Mouse (Mus musculus) natural killer cell, adult 2 months (primary cell): ENCODE data around the gene Cacng4.

ENCODE experiments used
- DNase-seq, 2 experiments: peaks; one replicate each; pipeline ENCODE4 v3.0.0; 2022; ENCODE audit warnings: low spot score in 2 of 2

The Cacng4 gene

GRCm38 (mm10) chr11:107773312-107773711 lies 21.0 kb downstream of the Cacng4 start:
- DNase-seq = no peak

DNA sequence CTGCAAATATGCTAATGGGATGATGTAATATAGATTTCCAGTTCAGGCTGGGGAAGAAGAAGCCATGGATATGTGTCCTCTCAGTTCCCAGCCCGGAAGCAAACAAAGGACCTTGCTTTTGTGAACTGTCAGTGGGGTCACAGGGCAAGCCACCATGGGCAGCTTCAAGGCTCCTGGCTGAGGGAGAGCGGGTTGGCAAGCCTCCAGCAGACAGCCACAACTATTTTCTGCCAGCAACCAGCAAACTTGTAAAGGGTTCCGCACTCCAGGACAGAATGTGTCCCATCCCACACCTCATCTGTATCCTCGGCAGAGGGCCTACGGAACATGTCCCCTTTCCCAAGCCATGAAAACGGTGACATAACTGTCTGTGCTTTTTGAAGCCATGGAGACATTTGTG lies 22.4 kb downstream of the Cacng4 start:
- no peak for DNase-seq

DNA sequence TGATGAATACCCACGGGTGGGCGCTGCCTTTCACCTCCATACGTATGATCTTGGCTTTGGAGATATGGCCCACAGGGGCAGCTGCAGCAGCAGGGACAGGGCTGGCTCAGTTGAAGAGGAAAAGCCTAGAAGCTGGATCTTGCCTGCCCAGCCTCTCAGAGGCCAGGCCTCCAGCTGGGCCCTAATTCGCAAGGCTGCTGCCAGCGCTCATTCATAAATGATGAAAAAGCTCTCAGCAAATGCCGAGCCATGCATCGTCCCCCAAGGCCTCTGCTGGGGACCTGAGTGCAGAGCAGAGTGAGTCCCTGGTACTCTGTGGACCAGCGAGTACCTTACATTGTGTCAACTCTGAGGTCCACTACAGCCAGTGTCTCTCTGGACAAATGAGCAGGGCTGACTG lies 26.0 kb downstream of the Cacng4 start:
- no peak for DNase-seq

GRCm38 (mm10) chr11:107766932-107767331 lies 27.4 kb downstream of the Cacng4 start:
- DNase-seq = no peak

- DNase-seq = no peak
Observed at GRCm38 (mm10) chr11:107762688-107763460, 31.5 kb downstream of the Cacng4 start.

GRCm38 (mm10) chr11:107761790-107762500 lies 32.4 kb downstream of the Cacng4 start:
- DNase-seq = no peak

GRCm38 (mm10) chr11:107760001-107760400 lies 34.4 kb downstream of the Cacng4 start:
- DNase-seq = no peak

GRCm38 (mm10) chr11:107759516-107759915 lies 34.8 kb downstream of the Cacng4 start:
- no peak for DNase-seq

DNA sequence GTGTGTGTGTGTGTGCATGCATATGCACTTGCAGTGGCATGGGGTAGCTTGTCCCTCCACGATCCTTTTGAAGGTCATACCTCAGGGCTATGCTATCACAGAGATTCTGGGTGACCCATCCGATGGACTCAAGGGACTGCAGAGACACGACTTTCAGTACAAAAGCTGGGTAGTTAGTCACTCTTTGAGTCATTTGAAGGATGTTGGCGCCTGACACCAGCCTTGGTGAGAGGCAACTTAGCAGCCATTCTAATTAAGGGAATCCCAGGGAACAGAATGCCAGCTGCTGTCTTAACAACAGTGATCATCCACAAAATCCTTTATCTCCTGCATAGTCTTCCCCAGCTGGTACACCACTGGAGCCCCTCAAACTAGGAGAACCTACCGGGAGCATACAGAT lies 45.2 kb downstream of the Cacng4 start:
- DNase-seq = no peak

DNA sequence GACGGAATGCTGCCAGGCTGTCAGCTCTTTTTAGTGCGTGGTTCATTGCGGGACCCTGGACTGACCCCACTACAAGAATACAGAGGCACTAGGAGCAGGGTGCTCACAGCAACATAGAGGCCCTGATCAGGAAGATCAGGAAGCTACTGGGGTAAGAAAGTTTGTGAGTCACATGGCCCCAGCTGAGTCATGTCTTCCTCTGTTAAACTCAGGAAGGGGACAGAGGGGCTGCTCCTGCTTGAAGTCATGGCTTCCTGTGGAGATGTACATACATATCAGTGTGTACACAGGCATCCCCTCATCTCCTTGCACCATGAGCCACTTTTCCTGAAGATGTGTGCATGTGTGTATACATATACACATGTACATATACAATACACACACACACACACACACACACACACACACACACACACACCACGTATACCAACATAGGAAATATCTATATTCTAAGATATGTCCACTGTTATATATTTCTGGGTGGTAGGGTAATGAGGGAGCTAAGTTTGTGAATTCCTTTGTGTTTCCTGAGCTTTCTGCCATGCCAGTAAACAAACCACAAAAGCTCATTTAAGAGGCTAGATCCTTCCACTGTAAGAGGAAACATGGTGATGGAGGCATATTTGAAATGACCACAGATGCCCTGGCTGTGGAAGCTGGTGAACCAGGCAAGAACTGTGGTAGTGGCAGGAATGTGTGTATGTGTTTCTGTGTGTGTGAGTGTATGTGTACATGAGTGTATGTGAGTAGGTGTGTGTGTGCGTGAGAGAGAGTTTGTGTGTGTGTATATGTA lies 45.9 kb downstream of the Cacng4 start:
- DNase-seq = no peak

DNA sequence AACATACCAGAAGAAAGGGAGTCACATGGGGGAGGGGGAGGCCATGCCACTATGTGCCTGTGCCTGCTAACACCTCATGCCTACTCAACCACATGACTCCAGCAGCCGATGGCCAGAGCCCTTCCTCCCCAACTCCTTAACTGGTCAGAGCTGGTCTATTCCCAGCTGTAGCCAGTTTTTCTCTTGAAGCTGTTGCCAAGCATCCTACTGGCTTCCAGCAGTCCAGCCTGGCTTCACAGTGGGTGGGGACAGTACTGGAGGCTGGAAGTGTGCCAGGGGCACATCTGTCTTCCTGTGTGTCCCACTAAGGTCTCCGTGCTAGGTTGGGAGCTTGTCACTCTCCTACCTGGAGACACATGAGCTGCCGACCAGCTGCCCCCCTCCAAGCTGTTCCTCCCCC lies 51.3 kb downstream of the Cacng4 start:
- DNase-seq = no peak

DNA sequence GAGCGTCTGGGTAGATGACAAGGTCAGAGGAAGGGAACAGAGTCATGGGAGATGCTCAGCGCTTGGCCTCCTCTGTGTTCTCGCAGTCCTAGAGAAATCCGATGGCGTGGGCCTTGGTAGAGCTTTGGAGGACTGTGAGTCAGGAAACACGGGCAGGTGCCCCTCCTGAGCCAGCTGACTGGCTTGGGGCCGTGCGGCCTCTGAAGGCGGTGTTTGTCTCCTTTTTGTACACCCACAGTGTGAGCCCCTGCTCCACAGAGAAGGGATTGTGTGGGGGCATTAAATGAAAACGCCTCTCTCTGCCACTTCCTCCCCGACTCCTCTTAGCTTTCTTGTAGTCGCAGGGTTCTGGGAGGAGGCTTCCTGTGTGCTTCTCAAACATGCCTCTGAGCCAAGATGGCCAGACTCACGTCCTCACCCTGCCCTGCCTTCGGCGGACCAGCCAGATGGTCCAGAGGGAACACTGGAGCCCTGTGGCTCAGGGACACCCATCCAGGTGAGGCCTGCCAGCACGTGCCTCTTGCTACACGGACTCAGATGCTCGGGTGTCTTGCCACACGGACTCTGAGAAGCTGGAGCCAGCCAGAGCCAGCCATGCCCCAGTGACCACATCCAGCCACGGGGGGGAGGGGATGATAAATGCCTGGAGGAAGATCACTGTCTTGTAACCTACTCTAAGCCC lies 55.8 kb downstream of the Cacng4 start:
- no peak for DNase-seq

DNA sequence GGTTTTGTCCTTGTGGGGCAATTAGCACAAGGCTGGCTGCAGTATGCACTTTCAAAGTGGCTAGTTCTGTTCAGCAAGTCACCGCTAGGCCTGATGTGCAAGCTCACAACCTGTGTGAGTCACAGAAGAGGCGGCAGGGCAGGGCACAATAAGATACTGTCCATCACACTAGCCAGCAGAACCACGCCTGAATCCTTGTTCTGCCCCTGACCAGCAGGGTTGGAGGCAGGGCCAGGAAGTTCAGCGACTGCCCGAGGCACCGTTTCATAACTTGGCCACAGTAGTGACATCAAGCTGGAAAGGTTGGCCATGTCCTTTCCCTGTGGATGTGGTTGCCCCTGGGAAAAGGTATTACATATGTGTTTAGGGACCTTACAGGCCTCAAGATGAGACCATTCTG lies 56.5 kb downstream of the Cacng4 start:
- DNase-seq = no peak

- no peak for DNase-seq
Observed at GRCm38 (mm10) chr11:107734133-107734532, 60.2 kb downstream of the Cacng4 start.

DNA sequence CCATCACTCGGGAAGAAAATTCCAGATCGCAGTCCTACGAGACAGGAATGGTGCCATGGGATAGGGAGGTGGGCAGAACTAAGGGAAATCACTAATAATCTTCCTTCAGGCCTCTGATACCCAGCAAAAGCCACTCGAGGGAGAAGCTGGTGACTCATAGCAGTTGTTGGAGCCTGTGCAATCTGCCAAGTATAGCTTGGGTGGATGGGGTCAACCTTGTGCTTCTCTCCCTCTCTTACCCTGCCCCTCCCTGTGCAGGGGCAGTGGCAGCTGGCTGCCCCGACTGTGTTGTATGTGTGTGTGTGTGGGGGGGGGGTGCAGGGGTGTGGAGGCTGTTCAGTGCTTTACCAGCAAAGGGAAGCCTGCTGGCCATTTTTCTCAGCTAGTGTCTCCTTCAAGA lies 62.9 kb downstream of the Cacng4 start:
- no peak for DNase-seq

DNA sequence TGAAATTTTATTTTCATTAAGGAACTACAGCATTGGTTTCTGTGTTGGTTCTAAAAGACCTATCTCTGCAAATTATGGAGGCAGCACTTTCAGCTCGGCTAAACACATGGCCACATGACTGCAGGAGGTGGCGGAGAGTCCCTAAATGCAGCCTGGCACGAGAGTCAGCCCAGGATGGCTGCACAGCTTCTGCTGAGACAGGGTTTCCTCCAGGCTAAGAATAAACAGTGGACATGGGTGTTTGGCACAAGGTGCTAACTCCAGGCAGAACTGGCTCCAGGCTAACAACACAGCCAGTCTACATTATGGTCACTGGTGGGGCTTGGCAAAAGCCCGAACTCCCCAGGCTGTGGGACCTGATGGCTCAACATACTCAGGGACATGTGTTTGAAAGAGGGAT lies 63.4 kb downstream of the Cacng4 start:
- DNase-seq = no peak

GRCm38 (mm10) chr11:107729141-107729540 lies 65.2 kb downstream of the Cacng4 start:
- no peak for DNase-seq

DNA sequence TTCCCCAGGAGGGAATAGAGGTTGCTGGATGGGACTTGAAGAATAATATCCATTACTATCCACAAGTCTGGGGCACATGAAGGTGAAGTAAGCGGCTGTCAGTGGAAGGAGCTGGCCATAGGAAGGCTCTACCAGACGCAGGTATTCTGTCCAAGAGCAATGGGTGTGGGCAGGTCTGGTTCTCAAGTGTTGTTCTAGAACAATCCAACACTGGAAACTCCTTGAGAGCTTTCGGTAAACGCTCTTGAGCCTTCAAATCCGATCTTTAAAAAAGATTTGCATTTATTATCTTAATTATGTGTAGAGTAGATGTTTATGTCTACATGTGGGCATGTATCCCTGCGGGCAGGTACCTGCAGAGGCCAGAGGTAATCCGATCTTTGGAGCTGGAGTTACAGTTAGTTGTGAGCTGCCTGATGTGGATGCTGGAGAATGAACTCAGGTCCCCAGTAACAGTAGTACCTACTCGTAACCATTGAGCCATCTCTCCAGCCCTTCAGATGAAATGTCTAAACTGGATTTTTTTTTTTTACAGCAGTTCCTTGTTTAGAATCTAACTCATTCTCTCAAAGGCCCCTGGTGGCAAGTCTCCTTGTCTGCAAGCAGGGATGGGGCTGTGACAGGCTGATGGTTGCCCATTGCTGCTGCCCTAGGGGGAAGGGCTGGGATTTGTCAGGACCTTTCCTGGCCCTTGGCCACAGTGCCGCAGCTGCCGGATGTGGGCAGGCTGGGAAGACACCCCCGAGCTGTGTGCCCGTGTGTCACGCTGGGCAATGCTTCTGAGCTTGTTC lies 66.1 kb downstream of the Cacng4 start:
- DNase-seq = no peak

- DNase-seq = no peak
Observed at GRCm38 (mm10) chr11:107724603-107725002, 69.8 kb downstream of the Cacng4 start.

DNA sequence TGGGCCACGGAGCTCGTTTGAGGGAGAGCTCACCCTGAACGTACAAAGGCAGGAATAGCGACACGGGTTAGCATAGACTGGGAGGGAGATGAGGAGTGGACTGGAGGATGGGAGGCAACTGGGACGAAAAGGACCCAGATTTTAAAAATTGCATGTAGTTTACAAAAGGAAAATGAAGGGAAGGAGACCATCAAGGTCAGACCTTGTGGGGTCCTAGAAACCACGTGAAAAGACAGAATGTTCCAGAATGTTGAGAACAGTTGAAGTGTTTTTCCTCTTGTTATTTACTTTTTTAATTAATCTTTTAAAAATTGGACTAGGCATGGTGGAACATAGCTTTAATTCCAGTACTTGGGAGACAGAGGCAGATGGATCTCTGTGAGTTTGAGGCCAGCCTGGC lies 73.3 kb downstream of the Cacng4 start:
- DNase-seq = no peak
